Mouse (Mus musculus) ovary, postnatal 36 days (tissue): ENCODE data around the gene Nedd4.
"Not testable (repeated sequence)": the region's sequence is repeated elsewhere in the genome, so short reads cannot be mapped to it uniquely, and the experiment has no call there.

Experiments
- DNase-seq: peaks from one replicate; pipeline ENCODE4 v3.0.0; 2022; ENCODE audit warnings: low spot score, mixed read lengths

The Nedd4 gene

DNA sequence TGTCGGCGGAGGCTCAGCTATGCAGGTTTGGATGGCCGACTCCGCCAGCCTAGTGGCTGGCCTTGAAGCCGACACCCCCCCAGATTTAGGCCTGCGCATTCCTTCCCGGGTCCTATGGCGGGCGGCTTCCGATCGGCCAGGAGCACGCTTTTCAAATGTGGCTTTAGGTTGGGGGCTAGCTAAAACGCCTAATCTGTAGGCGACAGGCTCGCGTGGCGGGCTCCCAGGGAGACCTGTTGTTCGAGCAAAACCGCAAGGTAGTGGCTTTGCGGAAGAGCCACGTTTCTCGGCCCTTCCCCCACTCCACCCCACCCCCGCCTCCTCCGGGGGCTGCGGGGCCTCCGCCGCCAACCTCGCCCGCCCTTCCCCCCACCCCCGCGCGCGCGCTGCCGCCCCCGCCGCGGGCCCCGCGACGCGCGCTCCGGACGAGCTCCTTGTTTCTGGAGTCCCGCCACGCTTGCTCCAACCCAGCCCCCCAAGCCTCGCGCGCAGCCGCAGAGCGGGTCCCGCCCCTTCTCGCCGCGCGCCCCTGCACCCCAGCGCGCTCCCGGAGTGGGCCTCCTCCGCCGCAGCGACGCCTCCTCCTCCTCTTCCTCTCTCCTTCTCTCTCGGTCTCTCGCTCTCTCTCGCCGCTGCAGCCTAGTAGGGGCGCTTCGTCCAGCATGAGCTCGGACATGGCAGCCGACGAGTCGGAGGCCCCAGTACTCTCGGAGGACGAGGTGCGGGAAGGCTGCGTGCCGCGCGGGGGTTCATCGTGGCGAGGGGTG, at the start of gene Nedd4:
TSS of gene Nedd4 (plus strand) at position 452 of the 767 bp plus-strand sequence.
- peak; percentile 98 for DNase-seq

GRCm38 (mm10) chr9:72613884-72614283, 48.3 kb upstream of the Nedd4 start:
- no peak for DNase-seq

DNA sequence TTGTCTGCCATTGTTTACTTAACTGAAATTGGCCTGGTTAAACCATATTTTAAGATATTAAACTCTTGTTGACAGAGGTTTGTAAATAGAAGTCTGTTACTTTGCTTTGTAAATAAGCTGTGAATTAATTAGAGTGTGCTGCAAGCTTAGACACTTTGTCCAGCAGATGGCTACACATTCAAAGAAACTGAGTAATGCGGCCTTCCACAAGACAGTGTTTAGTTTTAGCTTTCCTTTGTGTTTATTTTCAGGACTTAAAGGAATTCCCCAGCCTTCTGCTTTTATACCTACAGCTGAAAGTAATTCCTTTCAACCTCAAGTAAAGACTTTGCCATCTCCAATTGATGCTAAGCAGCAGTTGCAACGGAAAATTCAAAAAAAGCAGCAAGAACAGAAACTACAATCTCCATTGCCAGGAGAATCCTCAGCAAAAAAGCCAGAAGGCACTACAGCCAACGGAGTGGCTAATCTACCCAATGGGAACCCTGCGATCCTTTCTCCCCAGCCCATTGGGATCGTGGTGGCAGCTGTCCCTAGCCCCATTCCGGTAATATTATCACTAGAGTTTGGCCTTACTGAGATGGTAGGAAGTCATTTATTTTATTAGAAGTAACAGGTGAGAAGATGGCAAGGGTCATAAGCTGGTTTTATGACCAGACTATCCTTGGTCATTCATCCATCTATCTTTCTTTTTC, 47.2 kb upstream of the Nedd4 start:
- no peak for DNase-seq

- no peak for DNase-seq
These were observed 44.1 kb upstream of the Nedd4 start for GRCm38 (mm10) chr9:72618037-72618436.

- no peak for DNase-seq
These were observed 38.5 kb upstream of the Nedd4 start for GRCm38 (mm10) chr9:72623605-72624004.

DNA sequence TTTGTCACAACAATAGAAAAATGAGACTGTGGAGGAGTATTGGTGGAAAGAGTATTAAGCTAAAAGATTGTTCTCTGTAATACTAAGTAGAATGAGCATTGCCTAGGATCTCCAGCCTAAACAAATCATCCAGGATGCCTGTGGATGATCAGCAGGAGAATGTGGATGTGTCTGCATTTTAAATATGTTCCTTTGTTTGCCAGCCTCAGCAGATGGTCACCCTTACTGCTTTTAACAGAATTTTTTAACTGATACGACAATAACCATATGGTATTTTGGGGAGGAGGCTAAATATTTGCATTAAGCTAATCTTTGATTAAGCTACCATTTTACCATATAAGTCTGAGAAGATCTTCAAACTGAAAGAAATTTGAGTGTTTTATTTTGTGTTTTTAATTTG, 34.5 kb upstream of the Nedd4 start:
- no peak for DNase-seq

DNA sequence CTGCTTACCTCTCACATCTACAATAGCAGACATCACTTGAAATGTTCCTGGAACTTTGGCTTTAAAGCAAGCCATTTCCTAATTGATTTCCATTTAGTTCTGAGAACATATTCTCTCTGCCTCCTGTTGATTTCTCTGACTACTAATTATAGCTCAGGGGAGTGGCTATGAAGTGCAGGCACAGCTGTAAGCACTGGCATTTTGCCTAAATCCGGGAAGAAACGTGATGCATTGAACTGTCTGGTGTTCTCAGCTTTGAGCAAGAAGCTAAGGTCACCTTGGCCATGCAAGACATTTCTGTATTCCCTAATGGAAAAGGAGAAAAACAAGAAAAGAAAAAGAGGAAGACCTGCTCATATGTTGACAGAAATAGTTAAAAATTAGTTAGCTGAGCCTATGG, 33.6 kb upstream of the Nedd4 start:
- DNase-seq: no peak

- DNase-seq: no peak
These were observed 29.9 kb upstream of the Nedd4 start for GRCm38 (mm10) chr9:72632198-72632597.

DNA sequence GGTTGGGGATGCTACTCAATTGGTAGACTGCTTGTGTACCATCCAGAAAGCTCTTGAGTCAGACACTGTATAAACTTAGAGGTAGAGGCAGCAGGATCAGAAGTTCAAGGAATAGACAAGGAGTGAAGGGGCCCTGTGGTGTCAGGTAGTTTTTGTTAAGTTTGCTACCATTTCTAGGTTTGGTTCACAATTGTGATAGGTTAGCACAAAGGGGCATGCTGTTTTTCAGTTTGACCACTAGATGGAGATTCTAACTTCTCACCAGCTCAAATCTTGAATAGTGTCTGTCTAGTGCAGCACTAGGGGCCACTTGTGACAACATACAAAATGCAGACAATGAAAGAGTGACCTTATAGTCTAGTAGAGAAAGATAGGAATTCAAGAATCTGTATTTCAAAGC, 27.0 kb upstream of the Nedd4 start:
- no peak for DNase-seq

DNA sequence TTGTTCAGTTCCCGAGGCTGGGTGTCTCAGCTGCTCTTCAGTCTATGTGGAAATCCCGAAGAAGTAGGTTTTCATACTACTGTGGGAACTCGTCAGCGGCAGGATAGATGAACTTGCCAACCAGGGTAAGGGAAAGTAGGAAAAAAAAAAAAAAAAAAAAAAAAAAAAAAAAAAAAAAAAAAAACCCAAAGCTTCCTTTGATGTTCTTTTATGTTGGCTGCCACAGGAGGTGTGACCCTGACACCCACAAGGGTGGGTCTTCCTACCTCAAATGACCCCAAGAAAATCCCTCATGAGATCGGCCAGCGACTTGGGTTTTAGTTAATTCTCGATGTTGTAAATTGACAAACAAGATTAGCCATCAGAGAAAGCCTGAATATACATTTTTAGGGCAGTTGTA, 25.6 kb upstream of the Nedd4 start:
- DNase-seq: no peak

DNA sequence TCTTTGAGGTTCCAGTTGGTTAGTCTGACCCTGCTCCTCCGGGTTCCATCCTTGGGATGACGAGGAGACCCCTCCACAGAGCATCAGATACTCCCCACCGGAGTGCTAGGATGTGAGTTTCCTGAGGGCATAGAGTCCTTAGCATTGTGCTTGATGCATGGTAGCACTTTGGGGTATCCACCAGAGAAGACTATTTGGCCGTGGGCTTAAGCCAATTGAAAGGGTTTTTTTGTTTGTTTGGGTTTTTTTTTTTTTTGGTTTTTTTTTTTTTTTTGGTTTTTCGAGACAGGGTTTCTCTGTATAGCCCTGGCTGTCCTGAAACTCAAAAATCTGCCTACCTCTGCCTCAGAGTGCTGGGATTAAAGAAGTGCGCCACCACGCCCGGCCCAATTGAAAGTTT, 24.9 kb upstream of the Nedd4 start:
- DNase-seq: no peak

- DNase-seq: no peak
These were observed 22.9 kb upstream of the Nedd4 start for GRCm38 (mm10) chr9:72638951-72639842.

DNA sequence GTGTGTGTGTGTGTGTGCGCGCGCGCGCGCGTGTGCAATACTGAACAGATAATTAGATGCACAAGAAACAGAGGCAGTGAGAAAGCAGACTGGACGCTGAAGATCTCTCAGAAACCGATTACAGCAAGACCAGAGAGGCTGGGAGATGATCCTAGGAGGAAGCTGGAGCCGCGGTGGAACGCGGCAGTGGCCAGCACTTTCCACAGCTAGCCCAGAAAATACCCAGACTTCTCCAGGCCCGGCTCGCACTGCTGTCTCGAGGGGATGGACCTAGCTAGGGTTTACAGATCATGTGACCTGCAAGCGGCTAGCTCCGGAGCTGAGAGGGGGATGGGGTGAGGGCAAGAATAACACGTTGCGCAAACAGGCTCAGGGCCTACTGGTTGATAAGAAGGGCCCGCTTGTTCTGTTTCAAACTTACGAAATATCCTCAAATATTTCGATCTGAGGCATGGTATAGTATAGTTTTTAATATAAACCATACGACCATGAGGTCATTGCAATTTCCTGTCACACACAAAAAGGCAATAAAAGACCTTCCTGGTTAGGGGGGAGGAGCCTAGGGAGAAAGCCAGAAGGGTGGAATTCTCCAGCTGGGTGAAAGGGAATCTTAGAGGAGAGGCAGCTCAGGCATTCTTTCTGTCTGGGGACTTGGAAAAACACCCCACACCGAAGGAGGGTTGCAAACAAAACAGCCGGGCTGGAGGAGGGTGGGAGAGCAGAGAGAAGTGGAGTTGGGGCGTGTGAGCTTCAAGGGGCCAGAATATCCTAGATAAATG, 22.1 kb upstream of the Nedd4 start:
- peak; percentile 83 for DNase-seq

GRCm38 (mm10) chr9:72640642-72641041, 21.5 kb upstream of the Nedd4 start:
- DNase-seq: no peak

DNA sequence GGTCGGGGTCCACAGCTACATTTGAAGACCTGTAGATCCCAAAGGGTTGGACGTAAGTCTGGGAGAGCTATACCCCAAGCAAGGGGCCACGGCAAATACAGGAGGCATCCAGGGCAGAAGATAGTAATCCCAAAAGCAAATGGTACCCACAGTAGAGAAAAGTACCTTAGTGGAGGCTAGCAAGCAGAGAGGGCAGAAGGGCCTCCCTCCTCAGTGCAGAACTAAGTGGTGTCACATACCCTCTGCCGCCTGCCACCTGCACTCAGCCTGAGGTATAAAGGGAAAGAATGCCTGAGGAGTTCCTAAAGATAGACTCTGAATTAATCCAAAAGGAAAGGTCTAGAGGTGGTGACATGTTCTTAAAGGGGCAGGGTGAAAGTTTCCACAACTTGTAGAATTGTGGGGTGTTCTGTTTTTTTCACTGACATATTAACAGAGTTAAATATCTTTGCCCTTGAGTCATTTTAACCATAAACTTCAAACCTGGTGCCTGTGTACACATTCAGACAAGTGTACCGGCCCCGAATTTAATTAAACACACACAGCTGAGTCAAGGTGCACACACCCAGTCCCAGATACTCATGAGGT, 21.0 kb upstream of the Nedd4 start:
- no peak for DNase-seq

GRCm38 (mm10) chr9:72642756-72643447, 19.2 kb upstream of the Nedd4 start:
- DNase-seq: not testable (repeated sequence)

DNA sequence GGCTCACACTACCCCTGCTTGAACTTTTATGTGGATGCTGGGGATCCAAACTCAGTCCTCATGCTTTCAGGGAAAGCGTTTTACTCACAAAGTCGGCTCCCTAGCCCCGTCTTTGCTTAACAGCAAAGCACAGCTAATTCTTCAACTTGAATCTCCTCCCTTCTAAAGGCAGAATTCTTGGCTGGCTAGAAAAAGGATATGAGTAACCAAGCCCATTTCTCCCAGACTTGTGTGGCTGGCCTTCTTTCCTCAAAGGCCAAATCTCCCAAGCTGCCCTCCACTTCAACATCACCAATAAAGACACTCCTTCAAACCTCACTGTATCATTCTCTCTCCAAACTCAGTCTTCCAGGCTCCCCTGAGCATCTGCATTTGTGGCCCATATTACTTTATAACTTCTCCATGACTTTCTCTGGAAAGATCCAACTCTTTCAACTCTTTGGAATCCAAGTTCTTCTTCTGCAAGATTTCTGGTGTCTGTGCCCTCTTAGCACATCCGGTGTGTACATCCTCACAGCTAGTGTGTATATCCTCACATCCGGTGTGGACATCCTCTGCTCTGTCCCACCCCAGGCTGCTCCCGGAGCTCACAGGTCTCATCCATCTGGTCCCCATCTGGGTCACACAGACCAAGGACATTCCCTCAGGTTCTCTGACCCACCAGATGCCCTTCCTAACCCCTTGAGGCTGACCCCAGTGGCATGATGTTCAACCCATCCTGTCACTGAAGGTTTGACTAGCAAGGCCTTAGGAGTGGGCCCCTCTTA, 18.3 kb upstream of the Nedd4 start:
- no peak for DNase-seq

DNA sequence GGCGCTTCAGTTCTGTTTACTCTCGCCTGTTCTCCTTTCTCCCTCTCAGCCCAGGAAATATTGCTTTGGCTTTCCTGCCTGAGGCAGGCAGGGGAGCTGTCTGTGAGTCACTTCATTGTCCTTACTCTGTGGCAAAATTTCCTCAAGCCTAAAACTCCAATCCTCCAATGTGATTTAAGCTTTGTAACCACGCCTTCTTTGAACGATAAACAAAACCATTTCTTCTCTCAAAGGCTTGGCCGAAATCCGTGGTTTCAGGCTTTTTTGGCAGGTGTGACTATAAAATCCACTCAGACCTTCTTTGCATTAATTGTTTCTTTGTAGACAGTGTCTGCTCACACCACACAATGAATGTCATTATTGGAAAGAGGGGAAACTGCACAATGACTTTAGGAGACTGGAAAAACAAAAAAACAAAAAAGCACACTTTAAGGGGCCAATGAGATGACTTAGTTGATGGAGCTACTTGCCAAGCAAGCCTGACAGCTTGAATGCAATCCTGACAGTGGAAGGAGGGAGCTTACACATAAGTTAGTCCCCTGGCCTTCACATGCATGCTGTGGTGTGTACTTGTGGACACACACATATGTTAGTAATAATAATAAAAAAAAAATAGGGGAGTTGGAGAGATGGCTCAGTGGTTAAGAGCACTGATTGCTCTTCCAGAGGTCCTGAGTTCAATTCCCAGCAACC, 17.6 kb upstream of the Nedd4 start:
- DNase-seq: no peak

DNA sequence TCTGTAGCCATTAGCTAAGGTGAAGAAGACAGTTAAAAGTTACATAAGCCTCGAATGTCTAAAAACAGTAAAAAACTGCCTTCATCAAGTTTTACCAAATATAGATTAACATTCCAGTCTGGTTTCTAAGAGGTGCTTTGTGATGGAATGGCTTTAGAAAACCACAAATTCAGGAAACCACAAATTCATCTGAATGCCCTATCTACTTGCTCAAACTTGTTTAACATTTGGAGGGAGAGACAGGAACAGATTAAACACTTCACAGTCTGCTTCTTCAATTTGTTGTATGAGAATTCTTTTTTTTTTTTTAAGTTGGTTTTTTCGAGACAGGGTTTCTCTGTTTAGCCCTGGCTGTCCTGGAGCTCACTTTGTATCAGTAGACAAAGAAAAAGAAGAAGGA, 12.4 kb upstream of the Nedd4 start:
- no peak for DNase-seq
